Mouse (Mus musculus) intestine, embryonic 16.5 days (tissue): ENCODE data around the gene Lmbr1. TPM values are rescaled to one million over a fixed set of nuclear protein-coding genes. Genes with fewer than 3 reads are reported as not detected.

Source experiments
- ATAC-seq: fragments of 200-750 bp; cut with Nextera tagmentation; 2 replicates; pipeline ENCODE4 v1.8.0; 2017; ENCODE audit warnings: moderate TSS enrichment, moderate library complexity
- H3K27ac ChIP-seq: fragments of 300-500 bp; sonication (generic); 2 replicates; pipeline ENCODE4 v1.5.1; 2014; ENCODE audit warnings: mild to moderate bottlenecking, low read length
- H3K27me3 ChIP-seq: fragments of 300-500 bp; sonication (generic); replicated peaks from 2 replicates; pipeline ENCODE4 v1.6.1; 2014; ENCODE audit warnings: low read length, control low read depth, mixed read lengths; ENCODE audit not compliant: control insufficient read depth, insufficient read depth
- H3K36me3 ChIP-seq: fragments of 300-500 bp; sonication (generic); 2 replicates; pipeline ENCODE4 v1.6.1; 2014; ENCODE audit warnings: low read length, control low read depth; ENCODE audit not compliant: control insufficient read depth, insufficient read depth
- H3K4me1 ChIP-seq: fragments of 300-500 bp; sonication (generic); 2 replicates; pipeline ENCODE4 v1.6.1; 2014; ENCODE audit warnings: low read length, control low read depth, mixed read lengths; ENCODE audit not compliant: control insufficient read depth, insufficient read depth
- H3K4me2 ChIP-seq: fragments of 300-500 bp; sonication (generic); 2 replicates; pipeline ENCODE4 v1.6.1; 2014; ENCODE audit warnings: low read depth, low read length, control low read depth
- H3K4me3 ChIP-seq: fragments of 300-500 bp; sonication (generic); 2 replicates; pipeline ENCODE4 v1.5.1; 2014; ENCODE audit warnings: mild to moderate bottlenecking, low read length
- H3K9ac ChIP-seq: fragments of 300-500 bp; sonication (generic); 2 replicates; pipeline ENCODE4 v1.6.1; 2014; ENCODE audit warnings: low read depth, low read length
- H3K9me3 ChIP-seq: fragments of 300-500 bp; sonication (generic); 2 replicates; pipeline ENCODE4 v1.6.1; 2016; ENCODE audit warnings: low read length, control low read depth; ENCODE audit not compliant: control insufficient read depth
- WGBS: fragments of 180-500 bp; shearing (Covaris S2); extraction: QIAGEN DNeasy Blood & Tissue Kit; methylation state at CpG from one replicate; pipeline ENCODE4 v1.1.7; 2014; 5-methylcytosine and 5-hydroxymethylcytosine counted together
- microRNA-seq: library from miRNA; unstranded; fragments of <30 nt; microRNA quantifications from one replicate; pipeline ENCODE4, GENCODE M21; 2016
- polyA plus RNA-seq: library from polyadenylated mRNA; unstranded; fragments of >200 nt; fragmentation: Nextera tagmentation; extraction: Ambion mirVana; gene quantifications from 2 replicates; pipeline ENCODE4 v1.2.1, GENCODE M21; 2015

The Lmbr1 gene
- polyA plus RNA-seq, 1 experiment from 2014 or later = 12.3 TPM

DNA sequence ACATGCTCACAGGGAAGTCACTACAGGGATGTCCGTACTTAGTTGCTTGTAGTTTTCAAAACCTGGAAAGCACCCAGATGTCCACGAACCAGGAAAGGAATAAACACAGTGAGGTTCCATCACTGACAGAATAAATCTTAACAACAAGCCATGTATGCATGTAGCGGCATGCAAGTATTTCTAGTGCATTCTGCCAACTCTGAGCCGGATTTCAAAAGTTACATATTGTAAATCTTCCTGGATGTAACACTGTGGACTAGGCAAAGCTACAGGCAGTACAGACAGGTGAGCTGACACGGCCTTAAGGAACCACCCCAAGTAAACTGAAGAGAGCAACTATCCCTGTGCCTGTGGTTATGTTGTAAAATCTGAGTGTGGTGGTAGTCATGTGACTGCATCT, 191.4 kb downstream of the Lmbr1 start:
- Histone ChIP-seq H3K9me3 (no peaks in the 10 kb centered on the region), H3K36me3 (no peaks in the 10 kb centered on the region), H3K27me3 (no peaks in the 10 kb centered on the region), H3K27ac (no peak overlapping the region), H3K4me1 (no peaks in the 10 kb centered on the region), H3K4me2 (no peak overlapping the region), H3K9ac (no peak overlapping the region), H3K4me3 (no peak overlapping the region)
- peak; percentile 65; the same call in 1 of the 2 replicates for ATAC-seq
- WGBS = 48% methylated on average over 5 of the region's 5 CpGs

Small RNA genes lying within 50 kb of the gene (microRNA-seq; reads per million reads assigned to microRNA genes)
- not detected for gene Gm23801

Other genes with a start within 250 kb of the Lmbr1 start
- gene Rnf32, start 182.4 kb downstream of the Lmbr1 start, polyA plus RNA-seq = 6.1 and 7.7 TPM in 2 replicates
- 29.0 and 32.8 TPM in 2 replicates for gene Nom1, start 56.3 kb upstream of the Lmbr1 start, polyA plus RNA-seq
- 0.22 and 0.81 TPM in 2 replicates for gene Mnx1, start 100.1 kb upstream of the Lmbr1 start, polyA plus RNA-seq
- 8.8 and 9.4 TPM in 2 replicates for gene Ube3c, start 190.9 kb upstream of the Lmbr1 start, polyA plus RNA-seq